Mouse (Mus musculus): Measurements from ENCODE around the gene Arrdc3. TPM values are rescaled to one million over a fixed set of nuclear protein-coding genes. Genes with fewer than 3 reads are reported as not detected.

The Arrdc3 gene
- polyA plus RNA-seq, 1 experiment from 2014 or later, result 56.2 TPM

- WGBS, result 75% methylated on average over 5 of the region's 5 CpGs
- Histone ChIP-seq H3K9ac (ENCODE audit: low read length) (no peak overlapping the region), H3K4me3 (ENCODE audit: control insufficient read depth in 1 of 2, insufficient read depth in 1 of 2, low read depth in 1 of 2, low read length in 2 of 2) (no peak overlapping the region), H3K4me2 (ENCODE audit: low read length) (no peak overlapping the region), H3K27me3 (ENCODE audit: control insufficient read depth, insufficient read depth, low read length) (no peaks in the 10 kb centered on the region), H3K4me1 (ENCODE audit: control insufficient read depth in 2 of 2, insufficient read depth in 2 of 2, low read length in 2 of 2) (peaks cover 0 to 6% of the 10 kb centered on the region in 2 experiments; a peak in 2 of 4 replicates), H3K9me3 (ENCODE audit: control insufficient read depth, low read length) (no peaks in the 10 kb centered on the region), H3K27ac (replicated peaks in 1 of 2; ENCODE audit: control insufficient read depth in 1 of 2, insufficient read depth in 1 of 2, low read depth in 2 of 2, low read length in 2 of 2) (no peak overlapping the region), H3K36me3 (ENCODE audit: control insufficient read depth, insufficient read depth, low read length) (no peaks in the 10 kb centered on the region)
- no peak for ATAC-seq (ENCODE audit: insufficient number of reproducible peaks, insufficient read depth, low FRiP score, low read depth)
These were observed 57.2 kb downstream of the Arrdc3 start for GRCm38 (mm10) chr13:80940421-80940820.

DNA sequence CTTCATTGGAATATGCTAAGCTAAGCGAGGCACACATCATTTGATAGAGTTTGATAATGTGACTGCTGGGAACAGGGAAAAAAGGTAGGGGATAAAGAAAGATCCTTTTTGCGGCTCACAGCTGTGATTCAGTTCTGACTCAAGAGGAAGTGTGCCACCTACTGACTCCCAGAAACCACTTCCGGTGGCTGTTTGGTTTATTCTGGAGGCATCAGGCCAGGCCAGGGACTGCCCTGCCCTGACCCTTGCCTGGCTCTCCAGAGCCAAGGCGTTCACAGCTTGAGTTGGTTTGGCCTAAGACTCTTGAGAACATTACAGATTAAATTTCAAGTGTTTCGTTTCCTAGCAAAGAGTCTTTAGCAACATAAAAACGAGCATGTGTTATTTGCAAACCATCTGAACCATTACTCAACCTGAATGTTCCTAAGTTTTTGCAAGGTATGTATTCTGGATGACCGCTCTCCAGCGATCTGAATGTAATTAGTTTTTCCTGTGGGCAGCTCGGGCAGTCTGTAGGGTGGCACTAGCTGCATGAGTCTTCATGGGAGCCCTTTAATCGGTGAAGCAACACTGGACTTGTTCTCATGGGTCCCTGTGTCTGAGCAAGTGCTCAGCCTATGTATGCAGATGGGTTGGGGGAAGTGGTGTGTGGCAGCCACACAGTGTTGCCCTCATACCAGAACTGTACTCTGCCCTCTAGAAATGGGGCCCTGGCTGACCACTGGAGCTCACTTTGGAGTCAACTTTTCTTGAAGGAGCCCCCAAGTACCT, 57.9 kb downstream of the Arrdc3 start:
- Histone ChIP-seq H3K4me3 (ENCODE audit: control insufficient read depth in 1 of 2, insufficient read depth in 1 of 2, low read depth in 1 of 2, low read length in 2 of 2) (no peak overlapping the region), H3K9ac (ENCODE audit: low read length) (no peak overlapping the region), H3K27ac (replicated peaks in 1 of 2; ENCODE audit: control insufficient read depth in 1 of 2, insufficient read depth in 1 of 2, low read depth in 2 of 2, low read length in 2 of 2) (no peak overlapping the region), H3K4me1 (ENCODE audit: control insufficient read depth in 2 of 2, insufficient read depth in 2 of 2, low read length in 2 of 2) (peaks cover 0 to 6% of the 10 kb centered on the region in 2 experiments; a peak in 2 of 4 replicates), H3K36me3 (ENCODE audit: control insufficient read depth, insufficient read depth, low read length) (no peaks in the 10 kb centered on the region), H3K27me3 (ENCODE audit: control insufficient read depth, insufficient read depth, low read length) (no peaks in the 10 kb centered on the region), H3K4me2 (ENCODE audit: low read length) (no peak overlapping the region), H3K9me3 (ENCODE audit: control insufficient read depth, low read length) (no peaks in the 10 kb centered on the region)
- ATAC-seq (ENCODE audit: insufficient number of reproducible peaks, insufficient read depth, low FRiP score, low read depth), result no peak
- 63% methylated on average over 10 of the region's 10 CpGs for WGBS

DNA sequence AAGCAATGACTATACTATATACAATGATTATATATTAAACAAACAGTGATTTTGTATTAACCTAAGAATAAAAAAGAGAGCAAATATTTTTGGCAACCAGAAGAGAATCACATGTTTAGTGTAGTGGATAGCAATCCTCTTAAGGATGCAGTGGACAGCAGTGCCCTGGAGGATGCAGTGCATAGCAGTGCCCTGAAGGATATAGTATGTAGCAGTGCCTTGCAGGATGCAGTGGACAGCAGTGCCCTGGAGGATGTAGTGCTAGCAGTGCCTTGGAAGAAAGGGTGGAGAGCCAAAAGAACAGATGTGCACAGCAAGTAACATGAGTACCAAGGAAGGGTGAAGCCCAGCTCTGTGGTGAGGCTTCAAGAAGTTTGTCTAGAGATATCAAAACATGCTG, 61.3 kb downstream of the Arrdc3 start:
- H3K4me3 ChIP-seq (ENCODE audit: control insufficient read depth in 1 of 2, insufficient read depth in 1 of 2, low read depth in 1 of 2, low read length in 2 of 2), result no peak overlapping the region
- no peak overlapping the region for H3K4me2 ChIP-seq (ENCODE audit: low read length)
- no peaks in the 10 kb centered on the region for H3K36me3 ChIP-seq (ENCODE audit: control insufficient read depth, insufficient read depth, low read length)
- H3K27ac ChIP-seq (replicated peaks in 1 of 2; ENCODE audit: control insufficient read depth in 1 of 2, insufficient read depth in 1 of 2, low read depth in 2 of 2, low read length in 2 of 2), result no peak overlapping the region
- H3K9me3 ChIP-seq (ENCODE audit: control insufficient read depth, low read length), result no peaks in the 10 kb centered on the region
- H3K4me1 ChIP-seq (ENCODE audit: control insufficient read depth in 2 of 2, insufficient read depth in 2 of 2, low read length in 2 of 2), result peaks cover 0 to 6% of the 10 kb centered on the region in 2 experiments; a peak in 2 of 4 replicates
- H3K9ac ChIP-seq (ENCODE audit: low read length), result no peak overlapping the region
- ATAC-seq (ENCODE audit: insufficient number of reproducible peaks, insufficient read depth, low FRiP score, low read depth), result no peak
- H3K27me3 ChIP-seq (ENCODE audit: control insufficient read depth, insufficient read depth, low read length), result no peaks in the 10 kb centered on the region
